Mouse (Mus musculus): Measurements from ENCODE around the gene St3gal3.

Gene St3gal3

GRCm38 (mm10) chr4:118141511-118141910 is 6.8 kb upstream of the St3gal3 start:
- DNase-seq (ENCODE audit: low read depth, low spot score): no peak

GRCm38 (mm10) chr4:118138891-118139290 is 4.2 kb upstream of the St3gal3 start:
- DNase-seq (ENCODE audit: low read depth, low spot score): no peak

GRCm38 (mm10) chr4:118137857-118138256 is 3.1 kb upstream of the St3gal3 start:
- DNase-seq (ENCODE audit: low read depth, low spot score): no peak

GRCm38 (mm10) chr4:118137311-118137710 is 2.6 kb upstream of the St3gal3 start:
- no peak for DNase-seq (ENCODE audit: low read depth, low spot score)

GRCm38 (mm10) chr4:118135414-118135813 is 700 bp upstream of the St3gal3 start:
- DNase-seq (ENCODE audit: low read depth, low spot score): no peak

- DNase-seq (ENCODE audit: low read depth, low spot score): no peak
Observed at GRCm38 (mm10) chr4:118131329-118131728, 3.4 kb downstream of the St3gal3 start.

GRCm38 (mm10) chr4:118123030-118123704 is 11.5 kb downstream of the St3gal3 start:
- DNase-seq (ENCODE audit: low read depth, low spot score): no peak

- no peak for DNase-seq (ENCODE audit: low read depth, low spot score)
Observed at GRCm38 (mm10) chr4:118122078-118122477, 12.6 kb downstream of the St3gal3 start.

GRCm38 (mm10) chr4:118117565-118117964 is 17.1 kb downstream of the St3gal3 start:
- no peak for DNase-seq (ENCODE audit: low read depth, low spot score)

GRCm38 (mm10) chr4:118116098-118116497 is 18.6 kb downstream of the St3gal3 start:
- no peak for DNase-seq (ENCODE audit: low read depth, low spot score)

GRCm38 (mm10) chr4:118115132-118115531 is 19.6 kb downstream of the St3gal3 start:
- DNase-seq (ENCODE audit: low read depth, low spot score): no peak

GRCm38 (mm10) chr4:118112601-118113000 is 22.1 kb downstream of the St3gal3 start:
- no peak for DNase-seq (ENCODE audit: low read depth, low spot score)

- no peak for DNase-seq (ENCODE audit: low read depth, low spot score)
Observed at GRCm38 (mm10) chr4:118109649-118110048, 25.1 kb downstream of the St3gal3 start.

GRCm38 (mm10) chr4:118108779-118109178 is 25.9 kb downstream of the St3gal3 start:
- no peak for DNase-seq (ENCODE audit: low read depth, low spot score)

GRCm38 (mm10) chr4:118105256-118106053 is 29.3 kb downstream of the St3gal3 start:
- no peak for DNase-seq (ENCODE audit: low read depth, low spot score)

- DNase-seq (ENCODE audit: low read depth, low spot score): no peak
Observed at GRCm38 (mm10) chr4:118103280-118103830, 31.4 kb downstream of the St3gal3 start.

- DNase-seq (ENCODE audit: low read depth, low spot score): no peak
Observed at GRCm38 (mm10) chr4:118101497-118101896, 33.2 kb downstream of the St3gal3 start.

- no peak for DNase-seq (ENCODE audit: low read depth, low spot score)
Observed at GRCm38 (mm10) chr4:118099637-118100364, 34.9 kb downstream of the St3gal3 start.

- no peak for DNase-seq (ENCODE audit: low read depth, low spot score)
Observed at GRCm38 (mm10) chr4:118098571-118098970, 36.1 kb downstream of the St3gal3 start.

- DNase-seq (ENCODE audit: low read depth, low spot score): no peak
Observed at GRCm38 (mm10) chr4:118096069-118096468, 38.6 kb downstream of the St3gal3 start.

GRCm38 (mm10) chr4:118092784-118093457 is 41.8 kb downstream of the St3gal3 start:
- DNase-seq (ENCODE audit: low read depth, low spot score): no peak

All from c-Kit-negative CD71-positive TER-119-positive erythroid progenitor cells, embryonic 14.5 days (primary cell).